Mouse (Mus musculus) gastrocnemius, postnatal 36 days (tissue): ENCODE data around the gene Fam129b. TPM values are rescaled to one million over a fixed set of nuclear protein-coding genes. Genes with fewer than 3 reads are reported as not detected.
A peak's percentile ranks its signal among the peaks of the same experiment; 100 is the strongest.
"Not testable (repeated sequence)": the region's sequence is repeated elsewhere in the genome, so short reads cannot be mapped to it uniquely, and the experiment has no call there.

Experiments
- DNase-seq, 2 experiments: peaks; one replicate each; pipeline ENCODE4 v3.0.0; 2022
- intact Hi-C: fragments of 180-260 bp; cut with DNase I; formaldehyde crosslinking; loops from one replicate; pipeline ENCODE4 v1.15.1; 2025
- long read RNA-seq, 2 experiments: library from polyadenylated mRNA; stranded (forward); transcript quantifications; one replicate each; pipeline ENCODE4 v2.0.0; 2021
- total RNA-seq, 2 experiments: library from RNA; stranded (reverse); gene quantifications; 2 replicates each; pipeline ENCODE4 v1.2.3; 2021

Gene Fam129b
- 1 to 10 TPM; 5.5 to 7.7 TPM for total RNA-seq
- long read RNA-seq, experiment 1, transcript Fam129b-201 (14 exons, 3,714 nt): major isoform, 5 of 6 reads
- long read RNA-seq, experiment 1, partial matches to known transcripts: 1 of 6 reads
- long read RNA-seq, experiment 1, other reads (novel, unspliced or antisense): 0 of 6 reads
- long read RNA-seq, experiment 2, partial matches to known transcripts: 1 of 2 reads
- long read RNA-seq, experiment 2, other reads (novel, unspliced or antisense): 0 of 2 reads

- peak; percentile 79 to 85 for DNase-seq
- intact Hi-C loops: no loop called here
Measured at GRCm38 (mm10) chr2:32875675-32876489, at the start of gene Fam129b. Gene Fam129b, plus strand, starts transcription at chr2:32876114.

GRCm38 (mm10) chr2:32828979-32829676, 46.8 kb upstream of the Fam129b start:
- no peak for DNase-seq

GRCm38 (mm10) chr2:32834496-32834895, 41.4 kb upstream of the Fam129b start:
- intact Hi-C loops: no loop called here
- no peak for DNase-seq

More at GRCm38 (mm10) chr2:32828979-32829676, 46.8 kb upstream of the Fam129b start:
- intact Hi-C loops: no loop called here

GRCm38 (mm10) chr2:32835588-32835987, 40.3 kb upstream of the Fam129b start:
- no peak for DNase-seq
- intact Hi-C loops: loop anchor here (5.0 kb wide), 1 partner anchor 43 kb away; no protein-coding TSS in a partner anchor

- intact Hi-C loops: loop anchor here (5.0 kb wide), 1 partner anchor 46 kb away; no protein-coding TSS in a partner anchor
- DNase-seq: no peak
Measured at GRCm38 (mm10) chr2:32838147-32838884, 37.6 kb upstream of the Fam129b start.

GRCm38 (mm10) chr2:32839261-32839660, 36.7 kb upstream of the Fam129b start:
- intact Hi-C loops: loop anchor here (5.0 kb wide), 1 partner anchor 47 kb away; no protein-coding TSS in a partner anchor
- DNase-seq: no peak

GRCm38 (mm10) chr2:32841099-32841498, 34.8 kb upstream of the Fam129b start:
- intact Hi-C loops: no loop called here
- no peak for DNase-seq

GRCm38 (mm10) chr2:32842558-32842957, 33.4 kb upstream of the Fam129b start:
- intact Hi-C loops: no loop called here
- no peak for DNase-seq

GRCm38 (mm10) chr2:32845572-32846100, 30.3 kb upstream of the Fam129b start:
- no peak for DNase-seq
- intact Hi-C loops: no loop called here

- DNase-seq: peak; percentile 53 to 59
- intact Hi-C loops: no loop called here
Measured at GRCm38 (mm10) chr2:32846101-32846804, 29.7 kb upstream of the Fam129b start.

GRCm38 (mm10) chr2:32846805-32847467, 29.0 kb upstream of the Fam129b start, which contains the start of gene Stxbp1:
Gene Stxbp1, minus strand, starts transcription at chr2:32847245.
- DNase-seq: peak; percentile 80 to 89
- intact Hi-C loops: no loop called here

GRCm38 (mm10) chr2:32847468-32847821, 28.5 kb upstream of the Fam129b start:
- no peak for DNase-seq
- intact Hi-C loops: no loop called here

GRCm38 (mm10) chr2:32852156-32852555, 23.8 kb upstream of the Fam129b start:
- no peak for DNase-seq
- intact Hi-C loops: loop anchor here (2.0 to 5.0 kb wide), 2 partner anchors 29 to 140 kb away; partner anchors contain the start of gene Cdk9

GRCm38 (mm10) chr2:32853716-32854115, 22.2 kb upstream of the Fam129b start:
- intact Hi-C loops: loop anchor here (2.0 to 5.0 kb wide), 3 partner anchors 31 to 141 kb away; partner anchors contain the start of gene Cdk9
- not testable (repeated sequence) for DNase-seq

- peak; percentile 87 to 90 for DNase-seq
- intact Hi-C loops: loop anchor here (2.0 to 5.0 kb wide), 2 partner anchors 75 to 142 kb away; partner anchors contain the start of gene Cdk9
Measured at GRCm38 (mm10) chr2:32854206-32854605, 21.7 kb upstream of the Fam129b start.

GRCm38 (mm10) chr2:32855046-32855785, 20.7 kb upstream of the Fam129b start:
- no peak for DNase-seq
- intact Hi-C loops: loop anchor here (2.0 kb wide), 1 partner anchor 76 kb away; no protein-coding TSS in a partner anchor

- intact Hi-C loops: loop anchor here (2.0 kb wide), 1 partner anchor 77 kb away; no protein-coding TSS in a partner anchor
- DNase-seq: no peak
Measured at GRCm38 (mm10) chr2:32855790-32856465, 20.0 kb upstream of the Fam129b start.
